Mouse (Mus musculus) adrenal gland (tissue): ENCODE results near the gene Mup6.
"Not testable (repeated sequence)": the region's sequence is repeated elsewhere in the genome, so short reads cannot be mapped to it uniquely, and the experiment has no call there.

Experiments used
- intact Hi-C: fragments of 180-260 bp; cut with DNase I; formaldehyde crosslinking; loops from one replicate; pipeline ENCODE4 v1.15.1; 2025
- long read RNA-seq, 2 experiments: library from polyadenylated mRNA; unstranded; transcript quantifications; one replicate each; pipeline ENCODE4 v2.0.0; 2020; ENCODE audit warnings: borderline replicate concordance in 1 of 2; ENCODE audit not compliant: insufficient replicate concordance in 1 of 2

The Mup6 gene
- long read RNA-seq, experiment 1 = 0 reads
- long read RNA-seq, experiment 2 = 0 reads

GRCm38 (mm10) chr4:59963405-59964344 is at the start of gene Mup6:
TSS of gene Mup6 (plus strand) at chr4:59964294.
- intact Hi-C loops = no loop called here

GRCm38 (mm10) chr4:59914608-59915403 is 49.3 kb upstream of the Mup6 start, which contains the start of gene Slc46a2:
TSS of gene Slc46a2 (minus strand) at chr4:59915056.
- intact Hi-C loops = no loop called here

GRCm38 (mm10) chr4:59917966-59918365 is 46.1 kb upstream of the Mup6 start:
- intact Hi-C loops = no loop called here

GRCm38 (mm10) chr4:59925082-59925481 is 39.0 kb upstream of the Mup6 start:
- intact Hi-C loops = loop anchor here (5.0 kb wide), 1 partner anchor 138 kb away; no protein-coding TSS in a partner anchor

GRCm38 (mm10) chr4:59927666-59928065 is 36.4 kb upstream of the Mup6 start:
- intact Hi-C loops = loop anchor here (5.0 kb wide), 1 partner anchor 140 kb away; no protein-coding TSS in a partner anchor

- intact Hi-C loops = loop anchor here (5.0 kb wide), 1 partner anchor 141 kb away; no protein-coding TSS in a partner anchor
These were observed 35.7 kb upstream of the Mup6 start for GRCm38 (mm10) chr4:59928347-59928746.

- intact Hi-C loops = no loop called here
These were observed 31.4 kb upstream of the Mup6 start for GRCm38 (mm10) chr4:59932505-59933281.

- intact Hi-C loops = no loop called here
These were observed 26.6 kb upstream of the Mup6 start for GRCm38 (mm10) chr4:59937543-59937942.

- intact Hi-C loops = no loop called here
These were observed 3.5 kb upstream of the Mup6 start, which contains the start of gene Mup4 for GRCm38 (mm10) chr4:59960610-59961009. TSS of gene Mup4 (minus strand) at chr4:59960710.

GRCm38 (mm10) chr4:59997894-59998293 is 33.8 kb downstream of the Mup6 start:
- intact Hi-C loops = not testable (repeated sequence)

GRCm38 (mm10) chr4:60020141-60020540 is 56.0 kb downstream of the Mup6 start:
- intact Hi-C loops = not testable (repeated sequence)

- intact Hi-C loops = not testable (repeated sequence)
These were observed 65.4 kb downstream of the Mup6 start for GRCm38 (mm10) chr4:60029334-60030111.
